Mouse (Mus musculus) G1E-ER4 (cell line): ENCODE results near the gene Hist1h2ac. TPM values are rescaled to one million over a fixed set of nuclear protein-coding genes. Genes with fewer than 3 reads are reported as not detected.

Experiments
- GATA1 ChIP-seq: IDR thresholded peaks from one replicate; pipeline ENCODE4 v1.8.0; 2012; ENCODE audit warnings: low read length, inconsistent platforms
- polyA plus RNA-seq: library from polyadenylated mRNA; stranded (reverse); fragments of >175 nt; gene quantifications from 2 replicates; pipeline ENCODE4 v1.2.3, GENCODE M21; 2012

Gene Hist1h2ac
- polyA plus RNA-seq, 1 experiment, result 2.0 TPM

- no peak for TF ChIP-seq GATA1
These were observed 1.5 kb upstream of the Hist1h2ac start for GRCm38 (mm10) chr13:23685121-23685861.

- TF ChIP-seq GATA1, result no peak
These were observed 1.2 kb downstream of the Hist1h2ac start for GRCm38 (mm10) chr13:23682623-23682946.

- TF ChIP-seq GATA1, result no peak
These were observed 1.7 kb downstream of the Hist1h2ac start for GRCm38 (mm10) chr13:23681990-23682582.

GRCm38 (mm10) chr13:23662536-23662935 is 21.2 kb downstream of the Hist1h2ac start:
- no peak for TF ChIP-seq GATA1

- TF ChIP-seq GATA1, result no peak
These were observed 23.9 kb downstream of the Hist1h2ac start for GRCm38 (mm10) chr13:23659636-23660366.

Other genes starting within 250 kb of the Hist1h2ac start
- gene Btn1a1, start 218.0 kb downstream of the Hist1h2ac start, polyA plus RNA-seq, result 2.4 and 4.2 TPM in 2 replicates
- gene Btn2a2, start 195.1 kb downstream of the Hist1h2ac start, polyA plus RNA-seq, result not detected in 2 replicates
- gene Hist1h4h, start 152.9 kb downstream of the Hist1h2ac start, polyA plus RNA-seq, result 18.1 and 20.2 TPM in 2 replicates
- gene Hist1h2af, start 150.0 kb downstream of the Hist1h2ac start, polyA plus RNA-seq, result 2,691 and 3,312 TPM in 2 replicates
- 17.3 and 23.2 TPM in 2 replicates for gene Hist1h3g, start 148.5 kb downstream of the Hist1h2ac start, polyA plus RNA-seq
- 1.7 and 2.5 TPM in 2 replicates for gene Hist1h2bh, start 140.6 kb downstream of the Hist1h2ac start, polyA plus RNA-seq
- gene Hist1h3f, start 139.9 kb downstream of the Hist1h2ac start, polyA plus RNA-seq, result 5.7 and 6.3 TPM in 2 replicates
- gene Hist1h4f, start 132.3 kb downstream of the Hist1h2ac start, polyA plus RNA-seq, result 18.7 and 20.6 TPM in 2 replicates
- 0.81 and 0.89 TPM in 2 replicates for gene Hist1h1d, start 130.7 kb downstream of the Hist1h2ac start, polyA plus RNA-seq
- gene Hist1h3e, start 121.6 kb downstream of the Hist1h2ac start, polyA plus RNA-seq, result 11.7 and 13.1 TPM in 2 replicates
- gene Hist1h2ae, start 112.7 kb downstream of the Hist1h2ac start, polyA plus RNA-seq, result 18.2 and 26.0 TPM in 2 replicates
- gene Hist1h2bg, start 112.6 kb downstream of the Hist1h2ac start, polyA plus RNA-seq, result 21.9 and 32.9 TPM in 2 replicates
- 8.5 and 12.9 TPM in 2 replicates for gene Hist1h2bf, start 109.8 kb downstream of the Hist1h2ac start, polyA plus RNA-seq
- 1.8 and 6.5 TPM in 2 replicates for gene Hist1h2ad, start 109.6 kb downstream of the Hist1h2ac start, polyA plus RNA-seq
- gene Hist1h3d, start 108.2 kb downstream of the Hist1h2ac start, polyA plus RNA-seq, result 3.8 and 4.0 TPM in 2 replicates
- gene Hist1h4d, start 102.3 kb downstream of the Hist1h2ac start, polyA plus RNA-seq, result 22.9 and 29.6 TPM in 2 replicates
- gene Hist1h2be, start 62.8 kb downstream of the Hist1h2ac start, polyA plus RNA-seq, result 0.92 and 1.2 TPM in 2 replicates
- 5.9 and 7.2 TPM in 2 replicates for gene Hist1h1e, start 61.4 kb downstream of the Hist1h2ac start, polyA plus RNA-seq
- gene Hist1h2bc, start 251 bp upstream of the Hist1h2ac start, polyA plus RNA-seq, result 16.7 and 25.9 TPM in 2 replicates
- not detected in 2 replicates for gene Hist1h1t, start 11.9 kb upstream of the Hist1h2ac start, polyA plus RNA-seq
- 4.1 and 4.5 TPM in 2 replicates for gene Hist1h4c, start 14.5 kb upstream of the Hist1h2ac start, polyA plus RNA-seq
- not detected in 2 replicates for gene Hfe, start 26.9 kb upstream of the Hist1h2ac start, polyA plus RNA-seq
- 32.4 and 36.9 TPM in 2 replicates for gene Hist1h1c, start 54.9 kb upstream of the Hist1h2ac start, polyA plus RNA-seq
- 12.2 and 13.4 TPM in 2 replicates for gene Hist1h3c, start 61.7 kb upstream of the Hist1h2ac start, polyA plus RNA-seq
- 6.6 and 10.7 TPM in 2 replicates for gene Hist1h2bb, start 62.8 kb upstream of the Hist1h2ac start, polyA plus RNA-seq
- 30.3 and 45.7 TPM in 2 replicates for gene Hist1h2ab, start 67.2 kb upstream of the Hist1h2ac start, polyA plus RNA-seq
- 11.4 and 12.4 TPM in 2 replicates for gene Hist1h3b, start 68.3 kb upstream of the Hist1h2ac start, polyA plus RNA-seq
- 9.0 and 10.6 TPM in 2 replicates for gene Hist1h4b, start 73.1 kb upstream of the Hist1h2ac start, polyA plus RNA-seq
- gene Hist1h4a, start 77.3 kb upstream of the Hist1h2ac start, polyA plus RNA-seq, result 31.9 and 40.7 TPM in 2 replicates
- gene Hist1h3a, start 78.4 kb upstream of the Hist1h2ac start, polyA plus RNA-seq, result 3.9 and 6.7 TPM in 2 replicates
- gene Hist1h1a, start 79.7 kb upstream of the Hist1h2ac start, polyA plus RNA-seq, result 0.33 and 1.8 TPM in 2 replicates
- gene Trim38, start 86.0 kb upstream of the Hist1h2ac start, polyA plus RNA-seq, result not detected in 2 replicates
- gene Slc17a2, start 123.0 kb upstream of the Hist1h2ac start, polyA plus RNA-seq, result not detected in 2 replicates
- not detected in 2 replicates for gene Slc17a3, start 155.5 kb upstream of the Hist1h2ac start, polyA plus RNA-seq
- gene Slc17a1, start 183.8 kb upstream of the Hist1h2ac start, polyA plus RNA-seq, result not detected in 2 replicates
- gene Slc17a4, start 231.1 kb upstream of the Hist1h2ac start, polyA plus RNA-seq, result not detected in 2 replicates